Mouse (Mus musculus) kidney, adult 10 weeks (tissue): ENCODE measurements around the gene B830017H08Rik. TPM values are rescaled to one million over a fixed set of nuclear protein-coding genes. Genes with fewer than 3 reads are reported as not detected.

ENCODE experiments used
- polyA plus RNA-seq: library from polyadenylated mRNA; stranded (reverse); fragments of 350-450 nt; fragmentation: Illumina TruSeq; extraction: RNeasy Lipid Tissue Mini Kit (QIAGEN cat#74804); gene quantifications from one replicate; pipeline ENCODE4 v1.2.3, GENCODE M21; 2014; ENCODE audit warnings: low read depth, low replicate concordance

B830017H08Rik gene
- 1.5 TPM for polyA plus RNA-seq

GRCm38 (mm10) chr16:17832821-17833220 is at the start of gene B830017H08Rik:
TSS of gene B830017H08Rik (plus strand) at chr16:17833121.

GRCm38 (mm10) chr16:17796971-17797811 is 35.7 kb upstream of the B830017H08Rik start, which contains the start of gene Scarf2:
TSS of gene Scarf2 (plus strand) at chr16:17797282.

GRCm38 (mm10) chr16:17838051-17838450 is 5.1 kb downstream of the B830017H08Rik start, which contains the start of gene Car15:
TSS of gene Car15 (minus strand) at chr16:17838364.

Other genes starting within 250 kb of the B830017H08Rik start
- gene Slc7a4, start 249.9 kb upstream of the B830017H08Rik start, polyA plus RNA-seq = not detected
- gene Smpd4, start 213.8 kb upstream of the B830017H08Rik start, polyA plus RNA-seq = 17.9 TPM
- gene Ccdc74a, start 186.7 kb upstream of the B830017H08Rik start, polyA plus RNA-seq = not detected
- 3.7 TPM for gene Med15, start 100.2 kb upstream of the B830017H08Rik start, polyA plus RNA-seq
- gene Klhl22, start 73.5 kb upstream of the B830017H08Rik start, polyA plus RNA-seq = 11.0 TPM
- not detected for gene Scarf2, start 35.8 kb upstream of the B830017H08Rik start, polyA plus RNA-seq
- 10.1 TPM for gene Car15, start 5.2 kb downstream of the B830017H08Rik start, polyA plus RNA-seq
- 0.12 TPM for gene Gm20518, start 58.5 kb downstream of the B830017H08Rik start, polyA plus RNA-seq
- gene Tssk1, start 61.1 kb downstream of the B830017H08Rik start, polyA plus RNA-seq = not detected
- gene Dgcr2, start 65.4 kb downstream of the B830017H08Rik start, polyA plus RNA-seq = 6.5 TPM
- gene Tssk2, start 65.5 kb downstream of the B830017H08Rik start, polyA plus RNA-seq = not detected
- gene Ess2, start 78.2 kb downstream of the B830017H08Rik start, polyA plus RNA-seq = 1.9 TPM
- not detected for gene Gsc2, start 81.9 kb downstream of the B830017H08Rik start, polyA plus RNA-seq
- gene Slc25a1, start 95.1 kb downstream of the B830017H08Rik start, polyA plus RNA-seq = 19.7 TPM
- gene Vpreb2, start 147.3 kb downstream of the B830017H08Rik start, polyA plus RNA-seq = not detected
- gene Dgcr6, start 219.7 kb downstream of the B830017H08Rik start, polyA plus RNA-seq = 10.4 TPM